Mouse (Mus musculus) testis, adult 2 months (tissue): ENCODE measurements around the gene Cort.

Source experiments
- CTCF ChIP-seq: fragments of 200-500 bp; IDR thresholded peaks from 2 replicates; pipeline ENCODE4 v1.5.1; 2012; ENCODE audit warnings: low read depth, mild to moderate bottlenecking, inconsistent platforms, low read length, moderate library complexity; ENCODE audit not compliant: control insufficient read depth, insufficient read depth, insufficient replicate concordance
- POLR2A ChIP-seq: fragments of 200-500 bp; IDR thresholded peaks from 2 replicates; pipeline ENCODE4 v1.6.1; 2012; ENCODE audit warnings: low read depth, mild to moderate bottlenecking, inconsistent platforms, low read length, moderate library complexity; ENCODE audit not compliant: control insufficient read depth

DNA sequence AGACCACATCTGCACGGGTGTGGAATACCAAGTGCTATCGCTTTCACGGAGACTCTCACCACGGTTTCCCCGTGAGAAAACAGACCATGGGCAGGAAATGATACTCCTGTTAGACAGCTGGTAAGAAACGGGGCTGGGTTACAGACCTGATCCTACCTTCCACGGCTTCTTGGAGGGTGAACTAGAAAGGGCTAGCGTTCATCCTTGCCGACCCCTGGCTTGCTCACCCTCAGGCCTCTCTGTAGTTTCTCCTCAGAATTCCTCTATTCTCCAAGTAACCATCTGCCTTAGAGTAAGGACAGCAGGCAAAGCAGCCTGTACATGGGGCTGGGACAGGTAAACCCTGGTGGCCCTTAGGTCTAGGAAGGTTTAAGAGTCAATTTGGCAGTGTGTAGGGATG lies 22.6 kb upstream of the Cort start:
- TF ChIP-seq POLR2A: no peak
- TF ChIP-seq CTCF: no peak
